Mouse (Mus musculus): Measurements from ENCODE around the gene Tmem212. TPM values are rescaled to one million over a fixed set of nuclear protein-coding genes. Genes with fewer than 3 reads are reported as not detected.

The Tmem212 gene
- polyA plus RNA-seq, 1 experiment from 2014 or later: 0.12 TPM

- in situ Hi-C loops (cut with MboI; ENCODE audit: low pct_unique_long_range_greater_than_20kb): no loop called here
- DNase-seq (ENCODE audit: low read depth, low spot score) (no peak), ATAC-seq (no peak)
- no peak for TF ChIP-seq CTCF (IDR thresholded peaks at IDR 0.05)
- no peaks in the 10 kb centered on the region for H3K27me3 ChIP-seq
- ChIA-PET CTCF (interaction anchor here (0.8 to 1.5 kb wide), 3 partner anchors 9 to 23 kb away, joined by 3 to 6 read pairs (median 3); no protein-coding TSS in a partner anchor), POLR2A (no interaction called here)
Observed at GRCm38 (mm10) chr3:27899012-27899726, 3.0 kb upstream of the Tmem212 start.

GRCm38 (mm10) chr3:27898178-27898577 lies 2.0 kb upstream of the Tmem212 start:
- H3K27me3 ChIP-seq: no peaks in the 10 kb centered on the region
- in situ Hi-C loops (cut with MboI; ENCODE audit: low pct_unique_long_range_greater_than_20kb): no loop called here
- ChIA-PET CTCF (no interaction called here), POLR2A (no interaction called here)
- TF ChIP-seq CTCF (IDR thresholded peaks at IDR 0.05): no peak
- DNase-seq (ENCODE audit: low read depth, low spot score): no peak
- ATAC-seq: no peak

GRCm38 (mm10) chr3:27886578-27886977 lies 9.6 kb downstream of the Tmem212 start:
- ATAC-seq (no peak), DNase-seq (ENCODE audit: low read depth, low spot score) (no peak)
- in situ Hi-C loops (cut with MboI; ENCODE audit: low pct_unique_long_range_greater_than_20kb): no loop called here
- H3K27me3 ChIP-seq: no peaks in the 10 kb centered on the region
- TF ChIP-seq CTCF (IDR thresholded peaks at IDR 0.05): no peak
- POLR2A ChIA-PET: no interaction called here
- CTCF ChIA-PET: no interaction called here

- in situ Hi-C loops (cut with MboI; ENCODE audit: low pct_unique_long_range_greater_than_20kb): no loop called here
- ChIA-PET CTCF (no interaction called here), POLR2A (no interaction called here)
- ATAC-seq (no peak), DNase-seq (ENCODE audit: low read depth, low spot score) (no peak)
- H3K27me3 ChIP-seq: no peaks in the 10 kb centered on the region
- no peak for TF ChIP-seq CTCF (IDR thresholded peaks at IDR 0.05)
Observed at GRCm38 (mm10) chr3:27885585-27885984, 10.6 kb downstream of the Tmem212 start.

GRCm38 (mm10) chr3:27881897-27882835 lies 14.0 kb downstream of the Tmem212 start:
- peak; percentile 90 for ATAC-seq
- no peak for DNase-seq (ENCODE audit: low read depth, low spot score)

GRCm38 (mm10) chr3:27878854-27879610 lies 17.1 kb downstream of the Tmem212 start:
- H3K27me3 ChIP-seq: no peaks in the 10 kb centered on the region
- ATAC-seq: no peak
- ChIA-PET POLR2A (interaction anchor here (0.7 kb wide), 3 partner anchors 10 to 169 kb away, joined by 3 to 5 read pairs (median 4); no protein-coding TSS in a partner anchor), CTCF (interaction anchor here (0.5 to 1.5 kb wide), 5 partner anchors 14 to 81 kb away, joined by 3 to 4 read pairs (median 3); no protein-coding TSS in a partner anchor)
- in situ Hi-C loops (cut with MboI; ENCODE audit: low pct_unique_long_range_greater_than_20kb): loop anchor here (10.0 kb wide), 1 partner anchor 226 kb away; no protein-coding TSS in a partner anchor
- DNase-seq (ENCODE audit: low read depth, low spot score): no peak
- TF ChIP-seq CTCF (IDR thresholded peaks at IDR 0.05): no peak

More at GRCm38 (mm10) chr3:27881897-27882835, 14.0 kb downstream of the Tmem212 start:
- no peaks in the 10 kb centered on the region for H3K27me3 ChIP-seq
- TF ChIP-seq CTCF (IDR thresholded peaks at IDR 0.05): no peak
- CTCF ChIA-PET: interaction anchor here (1.0 to 2.1 kb wide), 3 partner anchors 8 to 73 kb away, joined by 3 to 8 read pairs (median 4); no protein-coding TSS in a partner anchor
- in situ Hi-C loops (cut with MboI; ENCODE audit: low pct_unique_long_range_greater_than_20kb): no loop called here
- POLR2A ChIA-PET: interaction anchor here (0.6 to 1.2 kb wide), 3 partner anchors 15 to 80 kb away, joined by 3 to 4 read pairs (median 3); no protein-coding TSS in a partner anchor

GRCm38 (mm10) chr3:27873268-27874073 lies 22.7 kb downstream of the Tmem212 start:
- no peaks in the 10 kb centered on the region for H3K27me3 ChIP-seq
- DNase-seq (ENCODE audit: low read depth, low spot score) (no peak), ATAC-seq (no peak)
- no peak for TF ChIP-seq CTCF (IDR thresholded peaks at IDR 0.05)
- in situ Hi-C loops (cut with MboI; ENCODE audit: low pct_unique_long_range_greater_than_20kb): loop anchor here (10.0 kb wide), 1 partner anchor 231 kb away; no protein-coding TSS in a partner anchor
- POLR2A ChIA-PET: no interaction called here
- CTCF ChIA-PET: no interaction called here

GRCm38 (mm10) chr3:27872429-27872828 lies 23.7 kb downstream of the Tmem212 start:
- H3K27me3 ChIP-seq: no peaks in the 10 kb centered on the region
- CTCF ChIA-PET: interaction anchor here (1.2 kb wide), 1 partner anchor 9 kb away, joined by 3 read pairs; no protein-coding TSS in a partner anchor
- in situ Hi-C loops (cut with MboI; ENCODE audit: low pct_unique_long_range_greater_than_20kb): loop anchor here (10.0 kb wide), 1 partner anchor 232 kb away; no protein-coding TSS in a partner anchor
- ATAC-seq (no peak), DNase-seq (ENCODE audit: low read depth, low spot score) (no peak)
- no peak for TF ChIP-seq CTCF (IDR thresholded peaks at IDR 0.05)
- POLR2A ChIA-PET: no interaction called here

- in situ Hi-C loops (cut with MboI; ENCODE audit: low pct_unique_long_range_greater_than_20kb): loop anchor here (10.0 kb wide), 1 partner anchor 233 kb away; no protein-coding TSS in a partner anchor
- no peak for TF ChIP-seq CTCF (IDR thresholded peaks at IDR 0.05)
- CTCF ChIA-PET: interaction anchor here (1.2 kb wide), 1 partner anchor 9 kb away, joined by 3 read pairs; no protein-coding TSS in a partner anchor
- DNase-seq (ENCODE audit: low read depth, low spot score) (no peak), ATAC-seq (no peak)
- no peaks in the 10 kb centered on the region for H3K27me3 ChIP-seq
- POLR2A ChIA-PET: interaction anchor here (0.8 kb wide), 1 partner anchor 9 kb away, joined by 3 read pairs; no protein-coding TSS in a partner anchor
Observed at GRCm38 (mm10) chr3:27871891-27872290, 24.3 kb downstream of the Tmem212 start.

Data from Patski (cell line).